Mouse (Mus musculus): ENCODE results near the gene Agtrap. TPM values are rescaled to one million over a fixed set of nuclear protein-coding genes. Genes with fewer than 3 reads are reported as not detected.

Gene Agtrap
- polyA plus RNA-seq, 1 experiment from 2014 or later: 15.8 TPM

Other genes with a start within 250 kb of the Agtrap start
- gene Zfp933, start 239.7 kb downstream of the Agtrap start, polyA plus RNA-seq (2015; fragmentation: Nextera tagmentation; extraction: Ambion mirVana): 3.4 and 4.0 TPM in 2 replicates
- gene Miip, start 219.2 kb downstream of the Agtrap start, polyA plus RNA-seq (2015; fragmentation: Nextera tagmentation; extraction: Ambion mirVana): 24.1 and 33.0 TPM in 2 replicates
- 10.0 and 10.2 TPM in 2 replicates for gene Fv1, start 219.1 kb downstream of the Agtrap start, polyA plus RNA-seq (2015; fragmentation: Nextera tagmentation; extraction: Ambion mirVana)
- 141 and 144 TPM in 2 replicates for gene Mfn2, start 183.3 kb downstream of the Agtrap start, polyA plus RNA-seq (2015; fragmentation: Nextera tagmentation; extraction: Ambion mirVana)
- gene Plod1, start 151.3 kb downstream of the Agtrap start, polyA plus RNA-seq (2015; fragmentation: Nextera tagmentation; extraction: Ambion mirVana): 52.1 and 60.0 TPM in 2 replicates
- 12.1 and 17.6 TPM in 2 replicates for gene 2510039O18Rik, start 147.1 kb downstream of the Agtrap start, polyA plus RNA-seq (2015; fragmentation: Nextera tagmentation; extraction: Ambion mirVana)
- gene Nppb, start 102.2 kb downstream of the Agtrap start, polyA plus RNA-seq (2015; fragmentation: Nextera tagmentation; extraction: Ambion mirVana): 130 and 171 TPM in 2 replicates
- 3,881 and 5,336 TPM in 2 replicates for gene Nppa, start 87.3 kb downstream of the Agtrap start, polyA plus RNA-seq (2015; fragmentation: Nextera tagmentation; extraction: Ambion mirVana)
- gene Clcn6, start 49.2 kb downstream of the Agtrap start, polyA plus RNA-seq (2015; fragmentation: Nextera tagmentation; extraction: Ambion mirVana): 6.6 and 7.7 TPM in 2 replicates
- gene Mthfr, start 49.0 kb downstream of the Agtrap start, polyA plus RNA-seq (2015; fragmentation: Nextera tagmentation; extraction: Ambion mirVana): 11.2 and 16.1 TPM in 2 replicates
- 30.9 and 35.4 TPM in 2 replicates for gene Mad2l2, start 42.4 kb upstream of the Agtrap start, polyA plus RNA-seq (2015; fragmentation: Nextera tagmentation; extraction: Ambion mirVana)
- 0.15 TPM in 1 of 2 replicates, not detected in the other for gene Draxin, start 42.7 kb upstream of the Agtrap start, polyA plus RNA-seq (2015; fragmentation: Nextera tagmentation; extraction: Ambion mirVana)
- 18.8 and 19.7 TPM in 2 replicates for gene Fbxo6, start 64.1 kb upstream of the Agtrap start, polyA plus RNA-seq (2015; fragmentation: Nextera tagmentation; extraction: Ambion mirVana)
- 26.5 and 27.0 TPM in 2 replicates for gene Fbxo44, start 72.5 kb upstream of the Agtrap start, polyA plus RNA-seq (2015; fragmentation: Nextera tagmentation; extraction: Ambion mirVana)
- 0.59 and 1.5 TPM in 2 replicates for gene Fbxo2, start 72.6 kb upstream of the Agtrap start, polyA plus RNA-seq (2015; fragmentation: Nextera tagmentation; extraction: Ambion mirVana)
- 0.05 TPM in 1 of 2 replicates, not detected in the other for gene Disp3, start 199.9 kb upstream of the Agtrap start, polyA plus RNA-seq (2015; fragmentation: Nextera tagmentation; extraction: Ambion mirVana)

Measured in heart, embryonic 15.5 days (tissue).